Mouse (Mus musculus) layer of hippocampus, postnatal 36 days (tissue): ENCODE results near the gene Pum1. TPM values are rescaled to one million over a fixed set of nuclear protein-coding genes. Genes with fewer than 3 reads are reported as not detected.

Experiments used
- DNase-seq, 2 experiments: peaks; one replicate each; pipeline ENCODE4 v3.0.0; 2022
- total RNA-seq, 2 experiments: library from RNA; stranded (reverse); gene quantifications; 2 replicates each; pipeline ENCODE4 v1.2.3; 2021

The Pum1 gene
- total RNA-seq, 2 experiments from 2014 or later, result 116 to 126 TPM

DNA sequence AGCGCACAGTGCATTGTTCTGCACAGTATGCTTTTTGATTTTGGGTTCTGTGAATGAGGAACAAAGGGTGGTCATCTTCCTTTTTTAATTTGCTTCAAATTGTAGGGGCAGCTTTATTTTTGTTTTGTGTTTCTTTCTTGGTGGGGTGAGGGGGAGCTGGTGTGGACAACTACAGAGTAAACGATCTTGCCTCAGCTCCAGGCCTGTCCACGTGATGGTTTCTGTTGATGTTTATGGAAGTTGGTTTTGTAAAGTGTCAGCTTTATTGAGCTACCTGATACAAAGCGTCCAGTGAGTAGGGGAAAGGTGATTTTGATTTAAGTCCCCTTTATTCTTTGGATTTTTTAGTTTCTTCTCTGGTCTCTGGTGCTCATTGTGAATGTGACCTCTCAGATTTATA, 72.8 kb downstream of the Pum1 start:
- no peak for DNase-seq

DNA sequence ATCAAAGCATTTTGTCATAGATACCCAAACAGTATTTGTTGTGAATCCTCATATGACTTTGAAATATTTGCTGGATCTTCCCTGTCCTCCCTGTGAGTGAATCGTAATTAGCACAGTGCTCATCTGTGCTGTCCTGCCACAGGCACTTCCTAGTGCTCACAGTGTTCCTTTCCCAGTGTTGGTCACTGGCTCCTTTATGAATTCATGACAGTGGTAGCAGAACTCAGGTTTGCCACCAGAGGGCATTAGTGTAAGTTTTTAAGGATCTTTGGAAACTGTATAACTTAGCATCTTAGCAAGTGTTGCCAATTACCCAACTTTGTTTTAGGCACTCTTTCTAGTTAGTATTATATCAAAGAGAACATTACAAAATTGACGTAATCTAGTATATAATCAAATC, 75.4 kb downstream of the Pum1 start:
- DNase-seq, result peak; percentile 37 to 41

DNA sequence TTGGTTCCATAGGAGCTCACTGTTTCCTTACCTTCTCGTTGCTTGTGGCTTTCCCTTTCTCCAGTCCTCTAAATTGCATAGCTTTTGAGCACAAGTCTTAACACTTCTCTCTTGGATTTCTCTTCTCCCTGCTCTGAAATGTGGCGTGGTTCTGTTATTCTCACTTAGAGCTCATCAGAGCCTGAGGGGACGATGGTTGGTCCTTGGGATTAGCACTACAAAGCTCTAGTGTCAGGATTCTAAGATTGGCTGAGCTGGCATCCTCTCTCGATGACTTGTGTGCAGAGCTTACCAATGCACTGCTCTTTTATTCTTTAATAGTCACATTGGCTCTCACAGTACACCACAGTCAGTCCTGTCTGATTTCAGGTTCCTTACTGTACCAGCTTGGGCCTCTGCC, 80.9 kb downstream of the Pum1 start:
- DNase-seq, result no peak

DNA sequence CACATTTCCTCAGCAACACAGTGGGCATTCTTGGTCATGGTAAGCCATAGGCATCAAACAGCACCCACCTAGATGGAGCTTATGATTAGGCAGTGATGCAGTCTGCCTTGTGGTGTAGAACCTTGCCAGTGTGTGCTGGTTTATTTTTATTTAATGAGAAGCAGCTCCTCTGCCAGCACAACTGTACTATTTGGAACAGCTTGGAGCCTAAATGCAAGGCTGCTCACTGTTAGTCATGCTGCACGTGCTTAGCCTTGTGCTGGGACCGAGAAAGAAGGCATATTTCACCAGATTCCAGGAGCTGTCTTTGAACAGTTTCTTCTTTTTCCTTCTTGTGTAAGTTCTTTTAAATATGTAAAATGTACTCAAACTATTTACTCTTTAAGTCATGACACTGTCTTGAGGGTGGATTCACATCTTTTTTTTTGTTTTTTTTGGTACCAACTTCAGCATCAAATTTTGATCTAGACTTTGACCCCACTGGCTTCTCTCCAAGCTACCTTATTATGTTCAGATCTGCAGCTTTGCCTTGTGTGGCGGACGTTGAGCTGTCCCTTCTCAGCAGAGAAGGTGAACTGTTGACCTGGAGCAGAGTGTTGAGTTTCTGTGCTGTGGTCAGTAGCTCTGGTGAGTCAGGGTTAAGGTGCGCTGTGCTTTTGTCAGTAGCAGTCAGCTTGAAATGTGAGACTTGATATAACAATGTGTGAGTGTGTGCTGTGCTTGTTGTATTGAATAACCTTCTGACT, 82.6 kb downstream of the Pum1 start:
- peak; percentile 66 to 76 for DNase-seq

DNA sequence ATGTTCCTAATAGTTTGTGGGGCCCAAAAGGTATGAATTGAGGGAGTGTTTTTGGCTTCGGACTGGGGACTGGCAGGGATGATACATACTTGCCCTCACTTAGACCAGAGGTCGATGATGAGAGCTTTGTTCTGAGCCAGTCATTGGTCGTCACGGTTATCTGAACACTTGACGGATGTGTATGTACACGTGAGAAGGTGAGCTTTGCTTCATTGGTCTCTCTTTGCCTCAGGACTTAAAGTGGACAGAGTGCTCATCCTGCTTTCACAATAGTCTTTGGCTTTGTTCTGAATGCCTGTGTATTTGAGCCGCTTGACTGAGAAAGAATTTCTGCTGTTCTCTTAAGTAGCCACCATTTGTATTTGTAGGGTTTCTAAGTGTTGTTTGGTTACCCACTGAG, 86.4 kb downstream of the Pum1 start:
- DNase-seq, result no peak

DNA sequence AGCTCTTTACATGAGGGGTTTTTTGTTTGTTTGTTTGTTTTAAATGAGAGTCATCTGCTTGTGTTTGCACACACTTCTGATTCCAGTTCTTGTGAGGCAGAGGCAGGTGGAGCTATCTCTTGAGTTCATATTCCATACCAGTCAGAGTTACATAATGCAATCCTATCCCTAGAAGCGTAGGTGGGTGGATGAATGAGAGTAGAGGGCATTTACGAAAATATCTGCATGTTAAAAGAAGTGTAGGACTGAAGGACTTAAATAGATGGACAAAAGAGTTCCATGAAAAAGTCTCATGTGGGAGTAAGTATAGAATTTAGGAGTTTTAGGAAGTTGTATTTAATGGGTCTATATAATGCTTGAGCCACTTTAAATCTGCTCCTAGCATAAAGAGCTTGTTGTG, 88.8 kb downstream of the Pum1 start:
- DNase-seq, result no peak

DNA sequence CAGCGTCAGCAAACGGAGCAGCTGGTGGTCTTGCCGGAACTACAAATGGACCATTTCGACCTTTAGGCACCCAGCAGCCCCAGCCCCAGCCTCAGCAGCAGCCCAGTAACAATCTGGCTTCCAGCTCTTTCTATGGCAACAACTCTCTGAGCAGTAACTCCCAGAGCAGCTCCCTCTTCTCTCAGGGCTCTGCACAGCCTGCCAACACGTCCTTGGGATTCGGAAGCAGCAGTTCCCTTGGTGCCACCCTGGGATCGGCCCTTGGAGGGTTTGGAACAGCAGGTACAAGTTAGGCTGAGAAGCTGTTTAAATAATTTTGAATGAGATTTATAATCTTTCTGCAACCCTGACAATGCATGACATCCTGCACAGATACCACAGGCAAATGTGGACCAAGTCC, 89.5 kb downstream of the Pum1 start:
- DNase-seq, result no peak

DNA sequence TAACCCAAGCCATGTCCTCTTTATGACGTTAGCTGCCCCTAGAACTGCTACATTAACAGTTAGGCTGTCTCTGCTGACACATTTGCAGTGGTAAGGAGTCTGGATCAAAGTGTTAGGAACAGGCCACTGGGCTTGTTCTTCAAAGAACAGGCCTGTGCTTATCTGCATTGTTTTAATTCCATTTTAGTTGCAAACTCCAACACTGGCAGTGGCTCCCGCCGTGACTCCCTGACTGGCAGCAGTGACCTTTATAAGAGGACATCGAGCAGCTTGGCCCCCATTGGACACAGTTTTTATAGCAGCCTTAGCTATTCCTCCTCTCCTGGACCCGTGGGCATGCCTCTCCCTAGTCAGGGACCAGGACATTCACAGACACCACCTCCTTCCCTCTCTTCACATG, 90.6 kb downstream of the Pum1 start:
- DNase-seq, result no peak

DNA sequence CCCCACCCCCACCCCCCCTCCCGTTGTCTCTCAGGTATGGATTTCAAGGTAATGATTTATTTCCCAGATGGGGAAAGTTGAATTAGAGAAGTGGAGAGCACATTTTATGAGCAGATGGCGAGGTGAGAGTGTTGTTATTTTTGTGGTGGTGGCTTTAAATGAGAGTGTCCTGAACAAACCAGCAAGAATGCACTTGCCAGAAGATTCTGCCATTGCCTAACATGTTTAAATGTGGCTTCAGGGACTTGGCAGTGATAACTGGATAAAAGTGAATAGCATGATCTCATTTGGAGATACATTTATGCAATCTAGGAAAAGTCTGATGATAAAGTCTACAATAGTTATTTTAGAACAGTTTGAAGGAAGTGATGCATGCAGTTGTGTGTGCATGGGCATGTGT, 91.7 kb downstream of the Pum1 start:
- DNase-seq, result no peak

DNA sequence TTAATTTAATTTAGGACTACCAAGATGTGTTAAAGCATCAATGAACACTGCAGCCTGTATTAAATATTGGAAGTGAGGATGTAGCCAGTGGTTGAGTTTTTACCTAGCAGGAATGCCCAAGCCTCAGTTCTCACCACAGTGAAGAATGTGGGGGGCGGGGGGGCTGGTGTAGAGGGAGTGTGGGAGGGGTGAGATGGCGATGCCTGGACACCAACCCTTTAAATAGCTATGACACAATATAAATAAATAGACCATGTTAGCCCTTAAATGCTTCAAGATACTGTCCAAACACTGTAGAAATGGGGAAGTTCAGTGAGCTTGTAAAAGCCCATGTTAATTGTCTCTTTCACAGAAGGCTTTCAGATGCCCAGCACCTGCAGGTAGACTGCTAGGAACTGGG, 96.8 kb downstream of the Pum1 start:
- no peak for DNase-seq

DNA sequence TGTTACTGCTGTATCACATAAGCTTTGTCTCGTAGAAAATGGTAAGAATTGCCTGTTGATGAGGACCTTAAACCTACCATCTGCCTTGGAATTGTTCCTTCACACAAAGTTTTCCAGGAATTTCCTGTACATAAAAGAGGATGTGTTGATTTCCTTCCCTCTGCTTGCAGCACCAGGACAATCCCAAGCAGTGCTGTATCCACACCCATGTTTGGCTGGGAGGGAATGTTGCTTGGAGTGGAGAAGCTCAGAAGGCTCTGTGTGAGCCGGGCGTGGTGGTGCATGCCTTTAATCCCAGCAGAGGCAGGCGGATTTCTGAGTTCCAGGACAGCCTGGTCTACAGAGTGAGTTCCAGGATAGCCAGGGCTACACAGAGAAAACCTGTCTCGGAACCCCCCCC, 98.7 kb downstream of the Pum1 start:
- no peak for DNase-seq

DNA sequence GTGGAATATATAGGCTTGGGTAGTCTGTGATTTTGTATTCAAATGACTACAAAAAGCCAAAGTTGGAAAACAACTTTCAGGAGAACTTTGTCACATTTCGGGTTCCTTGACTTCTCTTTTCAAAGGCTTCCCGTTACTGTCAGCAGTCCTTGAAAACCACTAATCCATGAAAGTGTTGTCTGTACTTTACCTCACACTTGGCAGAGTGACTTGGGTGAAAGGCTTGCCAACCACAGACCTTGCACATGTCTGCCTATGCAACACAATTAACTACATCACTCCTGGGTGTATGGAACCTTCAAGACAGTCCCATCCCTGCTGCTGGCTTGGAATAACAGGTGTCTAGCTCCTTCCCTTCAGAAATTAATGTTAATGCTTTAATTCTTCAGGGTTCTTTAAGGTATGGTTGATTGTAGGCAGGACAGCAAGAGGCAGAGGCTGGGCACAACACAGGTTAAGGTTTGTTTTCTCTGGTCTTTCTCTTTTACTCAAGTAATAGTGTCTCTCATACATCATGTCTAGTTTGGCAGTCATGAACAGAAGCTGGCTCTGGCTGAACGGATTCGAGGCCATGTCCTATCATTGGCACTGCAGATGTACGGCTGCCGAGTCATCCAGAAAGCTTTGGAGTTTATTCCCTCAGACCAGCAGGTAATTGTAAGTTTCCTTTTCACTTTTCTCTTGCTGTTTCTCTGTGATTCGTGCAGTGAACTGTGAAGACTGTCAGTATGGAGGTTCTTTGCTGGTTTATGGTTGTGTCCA, 102.5 kb downstream of the Pum1 start:
- no peak for DNase-seq

DNA sequence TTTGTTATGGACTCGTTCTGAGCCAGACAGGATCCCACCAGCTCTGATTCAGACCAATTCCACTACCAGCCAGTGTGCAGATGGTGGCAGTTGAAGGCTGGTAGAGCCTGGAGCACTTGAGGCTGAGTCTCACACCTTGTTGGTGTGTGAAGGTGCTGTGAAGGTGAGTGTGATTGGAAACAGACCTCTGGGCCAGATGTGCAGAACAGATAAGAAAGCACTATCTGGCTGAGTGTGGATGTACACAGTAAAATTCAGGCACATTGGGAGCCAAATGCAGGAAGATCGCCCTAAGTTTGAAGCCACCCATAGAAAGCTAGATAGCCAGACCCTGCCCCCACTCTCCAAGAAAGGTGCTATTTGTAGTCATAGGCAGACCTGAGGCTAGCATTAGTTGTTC, 103.3 kb downstream of the Pum1 start:
- no peak for DNase-seq

DNA sequence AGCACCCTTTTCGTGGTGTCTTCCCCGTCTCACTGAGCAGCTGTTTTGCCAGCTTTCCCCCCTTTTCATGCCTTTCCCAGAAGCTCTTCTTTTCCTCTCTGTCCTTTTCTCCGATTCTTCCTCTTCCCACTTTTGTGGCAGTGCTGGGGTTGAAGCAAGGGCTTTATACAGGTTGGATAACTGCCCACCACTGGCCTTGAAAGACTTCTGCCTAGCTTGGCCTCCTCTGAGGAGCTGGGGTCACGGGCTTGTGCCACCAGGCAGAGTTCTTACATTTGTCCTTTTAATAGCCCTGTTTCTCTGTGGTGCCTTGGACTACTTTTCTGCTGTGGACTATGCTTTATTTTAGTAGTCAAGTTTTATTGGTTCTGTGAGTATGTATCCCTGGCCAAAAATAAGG, 103.8 kb downstream of the Pum1 start:
- DNase-seq, result no peak

DNA sequence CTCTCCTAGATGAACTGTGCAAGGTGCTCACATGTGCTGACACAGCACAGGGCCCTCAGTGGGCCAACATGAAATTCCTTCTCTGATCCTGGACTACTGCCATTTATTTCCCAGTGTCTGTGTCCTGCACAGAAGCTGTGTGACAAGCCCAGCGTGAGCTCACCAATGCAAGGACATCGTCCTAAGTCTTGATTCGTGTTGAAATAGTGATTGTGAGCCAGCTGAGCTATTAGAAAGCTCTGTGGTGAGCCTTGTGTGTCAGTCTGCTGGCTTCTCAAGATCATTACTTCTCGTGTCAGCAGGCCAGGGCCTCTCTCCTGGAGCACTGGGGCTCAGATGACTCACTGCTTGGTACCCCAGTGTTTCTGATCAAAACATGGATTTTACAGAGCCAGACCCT, 110.8 kb downstream of the Pum1 start:
- DNase-seq, result no peak

DNA sequence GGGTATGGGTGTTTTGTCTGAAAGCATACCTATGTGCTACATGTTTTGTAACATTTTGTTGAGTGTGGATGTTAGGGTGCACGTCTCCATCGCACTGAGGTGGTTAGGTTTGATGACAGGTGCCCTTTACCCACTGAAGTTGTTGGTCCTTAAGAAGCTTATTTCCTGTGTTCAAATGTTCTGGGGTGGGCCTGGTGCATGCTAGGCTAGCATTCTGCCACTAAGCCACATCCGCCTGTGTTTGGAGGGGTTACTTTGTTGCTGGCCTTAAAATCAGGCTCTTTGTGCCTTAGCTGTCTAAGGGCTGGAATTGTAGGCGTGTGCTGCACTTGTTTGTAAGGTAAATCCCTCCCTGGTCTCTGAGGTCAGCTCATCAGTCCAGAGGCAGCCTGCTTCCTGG, 111.7 kb downstream of the Pum1 start:
- DNase-seq, result no peak

DNA sequence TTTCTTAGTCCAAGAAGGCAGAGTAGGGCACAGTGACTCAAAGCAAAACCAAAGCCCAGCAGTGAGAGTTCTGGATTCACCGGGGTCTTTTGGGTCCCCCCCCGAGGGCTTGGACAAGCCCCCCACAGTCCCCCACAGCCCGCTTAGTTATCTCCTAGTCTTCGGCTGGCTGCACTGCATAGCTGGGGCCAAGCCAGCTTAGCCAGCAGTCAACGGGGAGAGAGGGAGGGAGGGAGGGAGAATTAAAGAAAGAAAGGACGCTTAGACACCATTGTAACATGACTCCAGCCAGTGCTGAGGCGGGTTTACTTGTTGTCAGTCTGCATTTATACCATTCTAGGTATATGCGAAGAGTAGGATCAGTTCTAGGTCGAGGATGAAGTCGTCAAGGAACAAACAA, 114.5 kb downstream of the Pum1 start:
- no peak for DNase-seq

DNA sequence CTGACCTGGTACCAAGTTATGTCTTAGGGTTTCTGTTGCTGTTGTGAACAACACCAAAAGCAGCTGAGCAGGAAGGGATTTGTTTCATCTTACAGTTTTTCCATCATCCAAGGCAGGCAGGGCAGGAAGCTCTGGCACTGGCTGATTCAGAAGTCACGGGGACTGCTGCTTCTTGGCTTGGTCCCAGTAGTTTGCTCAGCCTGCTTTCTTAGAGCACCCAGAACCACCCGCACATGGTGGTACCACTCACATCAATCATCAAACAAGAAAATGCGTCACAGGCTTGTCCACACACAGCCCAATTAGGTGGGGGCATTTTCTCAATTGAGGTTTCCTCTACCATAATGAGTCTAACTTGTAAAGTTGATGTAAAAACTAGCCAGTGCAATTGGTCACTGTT, 115.9 kb downstream of the Pum1 start:
- DNase-seq, result peak in 1 of 2 experiments; percentile 50

DNA sequence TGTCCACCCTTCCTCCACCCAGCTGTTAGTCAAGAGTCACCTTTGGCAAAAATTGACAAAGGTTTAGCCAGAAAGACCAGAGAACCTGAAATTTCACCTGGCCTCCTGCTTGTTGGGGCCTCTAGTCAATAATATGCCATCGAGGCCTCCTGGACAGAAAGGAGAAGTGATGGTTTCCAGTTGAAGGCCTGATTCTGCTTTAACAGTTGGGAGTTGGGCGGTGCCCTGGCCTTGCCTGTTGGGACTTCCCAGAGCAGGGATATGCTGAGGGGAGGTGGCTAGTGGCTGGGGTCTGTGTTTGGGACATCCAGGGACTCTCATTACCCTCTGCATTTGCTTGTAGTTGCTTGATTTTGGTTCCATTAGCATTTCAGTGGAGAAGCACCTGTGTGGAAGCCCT, 119.4 kb downstream of the Pum1 start:
- no peak for DNase-seq

DNA sequence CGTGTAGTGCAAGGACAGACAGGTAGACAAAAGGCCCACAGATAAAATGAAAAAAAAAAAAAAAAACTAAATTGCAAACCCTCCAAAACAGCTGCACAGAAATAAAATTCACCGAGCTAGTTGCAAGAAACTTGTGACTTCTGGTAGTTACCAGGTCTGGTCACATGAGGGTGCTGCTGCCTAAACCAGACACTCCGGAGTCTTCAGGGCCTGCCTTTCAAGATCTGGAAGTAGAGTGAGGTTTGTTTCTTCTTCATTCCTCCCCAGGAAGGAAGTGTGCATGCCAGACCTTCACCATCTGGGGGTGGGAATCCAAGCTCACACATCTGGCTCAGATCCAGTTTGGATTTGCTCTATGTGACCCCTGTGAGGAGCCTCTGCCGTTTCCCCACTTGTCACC, 121.6 kb downstream of the Pum1 start:
- no peak for DNase-seq

DNA sequence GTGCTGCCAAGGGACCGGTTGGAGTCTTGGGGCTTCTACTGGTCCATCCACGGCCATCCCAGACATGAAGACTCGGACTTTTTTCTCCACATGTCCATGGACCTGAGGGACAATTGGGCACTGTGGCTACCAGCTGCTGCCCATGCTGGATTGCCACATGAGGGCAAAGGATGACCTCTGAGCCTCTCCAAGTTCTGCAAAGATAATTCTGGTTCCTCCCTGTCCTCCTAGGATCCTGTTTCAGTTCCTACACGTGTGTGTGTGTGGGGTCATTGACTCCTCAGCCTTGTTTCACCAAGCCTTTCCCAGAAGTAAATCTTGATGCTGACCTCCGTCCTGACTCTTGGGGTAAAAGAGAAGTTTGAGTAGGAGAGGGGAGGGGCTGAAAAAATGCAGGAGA, 124.4 kb downstream of the Pum1 start:
- DNase-seq, result no peak

DNA sequence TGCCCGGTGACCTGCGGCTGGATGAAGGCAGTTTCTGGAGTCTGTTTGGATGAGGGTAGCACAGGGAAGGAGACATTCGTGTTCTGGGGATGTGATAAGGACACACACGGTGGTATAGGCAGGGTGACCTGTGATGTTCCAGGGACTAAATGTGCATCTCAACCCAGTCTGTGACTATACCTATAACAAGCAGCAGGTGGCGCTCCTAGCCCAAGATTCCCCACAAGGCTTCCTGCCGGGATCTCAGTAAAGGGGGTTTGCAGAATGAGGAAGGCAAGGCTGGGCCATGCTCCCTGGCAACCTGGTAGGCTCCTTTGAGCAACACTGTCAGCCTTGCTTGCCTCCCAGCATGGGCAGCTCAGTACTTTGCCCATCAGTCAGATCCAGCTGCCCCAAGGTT, 127.1 kb downstream of the Pum1 start:
- peak; percentile 82 to 88 for DNase-seq

DNA sequence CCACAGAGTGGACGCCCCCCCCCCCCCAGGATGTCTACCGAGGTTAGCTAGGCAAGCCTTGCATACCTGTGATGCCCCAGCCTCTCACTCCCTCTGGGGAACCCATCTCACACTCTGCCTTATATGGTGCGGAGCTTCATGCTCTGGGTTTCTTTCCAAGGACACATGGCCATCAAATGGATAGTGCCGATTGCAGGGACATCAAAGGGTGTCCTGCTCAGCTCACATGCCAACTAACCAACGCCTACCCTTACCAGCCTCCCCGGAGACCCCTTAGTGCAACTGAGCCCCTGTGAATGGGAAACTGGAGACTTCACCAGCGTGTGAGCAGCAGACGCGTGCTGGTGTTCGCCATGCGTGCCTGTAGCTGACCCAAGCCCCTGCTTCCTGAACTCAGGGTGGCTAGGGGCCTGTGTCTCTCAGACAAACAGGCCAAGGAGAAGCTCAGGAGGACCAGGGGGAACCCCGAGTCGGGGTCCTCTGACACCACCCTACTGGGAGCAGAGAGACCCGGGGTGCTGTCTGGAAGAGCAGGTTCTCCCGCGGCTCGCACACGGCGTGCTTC, 128.8 kb downstream of the Pum1 start:
- DNase-seq, result peak in 1 of 2 experiments; percentile 40
